Comparison of ENCODE assay signal across 8 mouse cellular contexts in the genomic region with DNA sequence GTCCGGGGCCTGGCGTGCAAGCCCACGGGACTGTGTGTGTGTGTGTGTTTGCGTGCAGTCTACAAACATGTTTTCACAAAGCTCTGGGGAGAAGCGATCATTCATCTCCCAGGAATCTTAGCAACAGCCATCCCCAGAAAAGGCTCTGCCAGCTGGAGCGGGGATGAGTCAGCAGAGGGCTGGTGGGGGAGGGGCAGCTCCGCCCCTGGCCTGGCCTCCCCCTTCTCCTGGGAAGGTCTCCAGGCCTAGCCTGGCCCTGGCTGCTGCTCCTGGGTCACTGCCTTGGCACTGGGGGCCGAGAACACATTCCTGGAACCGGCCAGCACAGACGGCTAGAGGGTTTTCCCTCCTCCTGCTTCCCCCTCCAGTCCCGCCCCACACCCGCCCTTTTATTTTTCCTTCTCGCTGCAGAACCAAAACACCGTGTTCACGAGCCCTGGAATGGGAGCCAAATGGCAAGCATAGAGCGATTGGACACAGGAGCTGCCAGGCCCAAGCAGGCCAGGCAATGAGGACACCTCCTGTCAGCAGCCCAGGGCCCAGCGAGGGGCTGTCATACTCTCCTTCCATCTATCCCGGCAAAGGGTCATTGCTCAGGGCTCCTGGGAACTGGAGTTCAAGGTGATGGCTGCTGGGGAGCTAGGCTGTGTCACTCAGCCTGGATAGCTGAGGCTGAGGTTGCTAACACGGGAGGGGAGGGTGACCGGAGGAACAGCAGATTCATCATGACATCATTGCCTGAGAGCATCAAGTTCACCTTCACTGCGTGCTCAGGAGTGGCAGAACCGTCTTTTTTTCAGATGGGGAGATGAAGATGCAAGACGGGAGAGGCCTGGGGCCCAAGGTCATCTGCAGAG.
DNase-seq lines count a peak whose midpoint lies in the region; ATAC-seq and TF ChIP-seq lines count a peak whose summit lies in the region.

No protein-coding gene starts in this region.

- peak overlapping the region; percentile 98 for H3K27ac ChIP-seq in bone marrow macrophage, adult 2 months (ENCODE audit: insufficient read depth, low read depth, low read length)
- peak overlapping the region; percentile 90 for H3K27ac ChIP-seq in heart, embryonic 10.5 days
- H3K27ac ChIP-seq in kidney, embryonic 14.5 days (ENCODE audit: low read depth, low read length), result peak overlapping the region; percentile 99
- peak overlapping the region; percentile 99 for H3K27ac ChIP-seq in limb, embryonic 13.5 days
- H3K27ac ChIP-seq in midbrain, embryonic 13.5 days, result peak overlapping the region; percentile 99

- ATAC-seq in erythroid progenitor cell, adult 5-6 weeks (replicated peaks; ENCODE audit: low FRiP score, poor library complexity, severe bottlenecking), result peak; percentile 47
- ATAC-seq in kidney, embryonic 14.5 days (ENCODE audit: low FRiP score, low TSS enrichment), result peak; percentile 86
- ATAC-seq in limb, embryonic 13.5 days (ENCODE audit: low FRiP score, low read depth), result peak; percentile 76
- ATAC-seq in midbrain, embryonic 13.5 days, result peak; percentile 78

- no peaks in the 10 kb centered on the region for H3K9me3 ChIP-seq in heart, embryonic 10.5 days
- H3K9me3 ChIP-seq in kidney, embryonic 14.5 days (ENCODE audit: control insufficient read depth, low read length), result no peaks in the 10 kb centered on the region
- H3K9me3 ChIP-seq in limb, embryonic 13.5 days, result no peaks in the 10 kb centered on the region
- H3K9me3 ChIP-seq in midbrain, embryonic 13.5 days, result no peaks in the 10 kb centered on the region

- H3K36me3 ChIP-seq in C2C12 (ENCODE audit: control insufficient read depth, insufficient read depth), result no peaks in the 10 kb centered on the region
- H3K36me3 ChIP-seq in heart, embryonic 10.5 days, result no peaks in the 10 kb centered on the region
- H3K36me3 ChIP-seq in kidney, embryonic 14.5 days (ENCODE audit: control insufficient read depth, insufficient read depth, low read length), result no peaks in the 10 kb centered on the region
- H3K36me3 ChIP-seq in limb, embryonic 13.5 days, result no peaks in the 10 kb centered on the region
- no peaks in the 10 kb centered on the region for H3K36me3 ChIP-seq in midbrain, embryonic 13.5 days

- H3ac ChIP-seq in C2C12 (ENCODE audit: control insufficient read depth, insufficient read length, low read depth), result peak overlapping the region; percentile 47

- no peak; the same call in 1 of the 2 replicates for TF ChIP-seq POLR2A in bone marrow macrophage, adult 2 months (IDR thresholded peaks at IDR 0.05; ENCODE audit: borderline replicate concordance, low read depth, low read length)

- no peaks in the 10 kb centered on the region for H3K79me3 ChIP-seq in C2C12 (ENCODE audit: low read depth)

- H3K4me2 ChIP-seq in kidney, embryonic 14.5 days (replicated peaks; ENCODE audit: low read depth, low read length), result peak overlapping the region; percentile 43
- H3K4me2 ChIP-seq in limb, embryonic 13.5 days (replicated peaks), result peak overlapping the region; percentile 61
- peak overlapping the region; percentile 49 for H3K4me2 ChIP-seq in midbrain, embryonic 13.5 days (replicated peaks)

- H3K79me2 ChIP-seq in C2C12 (ENCODE audit: control insufficient read depth, insufficient read depth), result peaks cover 7% of the 10 kb centered on the region

- peak; percentile 94 for DNase-seq in heart, embryonic 10.5 days (ENCODE audit: low spot score)
- DNase-seq in spleen, postnatal 36 days (ENCODE audit: low spot score in 2 of 2), result peak; percentile 54 to 58

- H3K9ac ChIP-seq in kidney, embryonic 14.5 days (ENCODE audit: low read depth, low read length), result peak overlapping the region; percentile 53; the same call in 1 of the 2 replicates
- peak overlapping the region; percentile 56 for H3K9ac ChIP-seq in limb, embryonic 13.5 days
- peak overlapping the region; percentile 61 for H3K9ac ChIP-seq in midbrain, embryonic 13.5 days (replicated peaks)

- TF ChIP-seq CTCF in C2C12 (IDR thresholded peaks at IDR 0.05; ENCODE audit: control insufficient read depth, insufficient read depth, insufficient read length), result no peak
- TF ChIP-seq CTCF in bone marrow macrophage, adult 2 months (IDR thresholded peaks at IDR 0.05; ENCODE audit: low read depth, low read length), result no peak

- WGBS in heart, embryonic 10.5 days, result 3% methylated on average over 23 of the region's 23 CpGs
- WGBS in kidney, embryonic 14.5 days, result 2% methylated on average over 23 of the region's 23 CpGs
- 1% methylated on average over 23 of the region's 23 CpGs for WGBS in limb, embryonic 13.5 days
- under 1% methylated on average over 23 of the region's 23 CpGs for WGBS in midbrain, embryonic 13.5 days

- peak overlapping the region; percentile 29 for H3K4me3 ChIP-seq in C2C12 (ENCODE audit: insufficient read depth, poor library complexity, severe bottlenecking)
- peak overlapping the region; percentile 60 for H3K4me3 ChIP-seq in bone marrow macrophage, adult 2 months (ENCODE audit: insufficient read depth, low read length)
- H3K4me3 ChIP-seq in heart, embryonic 10.5 days, result peak overlapping the region; percentile 36
- peak overlapping the region; percentile 12; the same call in 1 of the 2 replicates for H3K4me3 ChIP-seq in kidney, embryonic 14.5 days (ENCODE audit: low read length)
- H3K4me3 ChIP-seq in limb, embryonic 13.5 days, result peak overlapping the region; percentile 28
- peak overlapping the region; percentile 9; the same call in 1 of the 2 replicates for H3K4me3 ChIP-seq in midbrain, embryonic 13.5 days (replicated peaks)

- peaks cover 48% of the 10 kb centered on the region for H3K4me1 ChIP-seq in bone marrow macrophage, adult 2 months (ENCODE audit: control insufficient read depth, insufficient read depth, low read length)
- peaks cover 71% of the 10 kb centered on the region for H3K4me1 ChIP-seq in heart, embryonic 10.5 days
- peaks cover 71% of the 10 kb centered on the region for H3K4me1 ChIP-seq in kidney, embryonic 14.5 days (ENCODE audit: control insufficient read depth, insufficient read depth, low read length)
- peaks cover 75% of the 10 kb centered on the region for H3K4me1 ChIP-seq in limb, embryonic 13.5 days
- peaks cover 80% of the 10 kb centered on the region for H3K4me1 ChIP-seq in midbrain, embryonic 13.5 days (replicated peaks)

- H3K27me3 ChIP-seq in C2C12 (ENCODE audit: control insufficient read depth, insufficient read depth, insufficient read length), result no peaks in the 10 kb centered on the region
- H3K27me3 ChIP-seq in heart, embryonic 10.5 days (ENCODE audit: insufficient read depth, poor library complexity, severe bottlenecking), result no peaks in the 10 kb centered on the region
- H3K27me3 ChIP-seq in kidney, embryonic 14.5 days (ENCODE audit: control insufficient read depth, insufficient read depth, low read length), result no peaks in the 10 kb centered on the region
- no peaks in the 10 kb centered on the region for H3K27me3 ChIP-seq in limb, embryonic 13.5 days
- 0 out of 2 replicates have a peak, but pooled peaks cover 3% of the 10 kb centered on the region for H3K27me3 ChIP-seq in midbrain, embryonic 13.5 days

TF ChIP-seq in C2C12, 6 proteins besides CTCF, POLR2A, EP300 and RAD21:
- TF ChIP-seq MAX (IDR thresholded peaks at IDR 0.05) (no peak), MYOD1 (IDR thresholded peaks at IDR 0.05; ENCODE audit: control insufficient read depth, insufficient read length, low read depth) (peak; percentile 88), FOSL1 (IDR thresholded peaks at IDR 0.05; ENCODE audit: insufficient read depth, low read length, poor library complexity, severe bottlenecking) (peak; percentile 79)
TF ChIP-seq in C2C12: peak in this region for 2.

Comparison
In these comparisons a context has a peak if more than half of its experiments do, and no peak if none do; other contexts are left out.
1. Peak in every context shown above with its lines: DNase-seq, ATAC-seq, H3K4me3 ChIP-seq and H3K27ac ChIP-seq.
2. H3K4me3 ChIP-seq: peak in every context shown above with its lines; median percentile 60 in bone marrow macrophage, adult 2 months; 36 in heart, embryonic 10.5 days; 29 in C2C12; 28 in limb, embryonic 13.5 days; 12 in kidney, embryonic 14.5 days; 9 in midbrain, embryonic 13.5 days.